Mouse (Mus musculus): ENCODE measurements around the gene Marveld1.
A peak's percentile ranks its signal among the peaks of the same experiment; 100 is the strongest.

The Marveld1 gene

GRCm38 (mm10) chr19:42139724-42140517 lies 7.3 kb upstream of the Marveld1 start:
- DNase-seq (ENCODE audit: extremely low spot score) = no peak

GRCm38 (mm10) chr19:42141998-42142397 lies 5.2 kb upstream of the Marveld1 start:
- DNase-seq (ENCODE audit: extremely low spot score) = no peak

DNA sequence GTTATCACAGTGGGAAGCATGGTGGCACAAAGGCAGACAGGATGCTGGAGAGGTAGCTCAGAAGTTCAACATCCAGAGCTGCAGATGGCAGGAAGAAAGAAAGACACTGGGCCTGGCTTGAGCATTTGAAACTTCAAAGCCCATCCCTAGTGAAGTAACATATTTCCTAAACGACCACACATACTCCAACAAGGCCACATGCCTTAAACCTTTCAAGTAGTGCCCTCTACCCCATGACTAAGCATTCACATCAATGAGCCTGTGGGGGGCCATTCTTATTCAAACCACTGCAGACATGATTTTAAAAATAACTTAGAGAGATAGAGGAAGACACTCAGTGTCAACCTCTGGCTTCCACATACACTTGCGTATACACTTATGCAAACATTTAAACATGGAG lies 4.4 kb upstream of the Marveld1 start:
- DNase-seq (ENCODE audit: extremely low spot score) = no peak

GRCm38 (mm10) chr19:42144067-42144466 lies 3.1 kb upstream of the Marveld1 start:
- no peak for DNase-seq (ENCODE audit: extremely low spot score)

DNA sequence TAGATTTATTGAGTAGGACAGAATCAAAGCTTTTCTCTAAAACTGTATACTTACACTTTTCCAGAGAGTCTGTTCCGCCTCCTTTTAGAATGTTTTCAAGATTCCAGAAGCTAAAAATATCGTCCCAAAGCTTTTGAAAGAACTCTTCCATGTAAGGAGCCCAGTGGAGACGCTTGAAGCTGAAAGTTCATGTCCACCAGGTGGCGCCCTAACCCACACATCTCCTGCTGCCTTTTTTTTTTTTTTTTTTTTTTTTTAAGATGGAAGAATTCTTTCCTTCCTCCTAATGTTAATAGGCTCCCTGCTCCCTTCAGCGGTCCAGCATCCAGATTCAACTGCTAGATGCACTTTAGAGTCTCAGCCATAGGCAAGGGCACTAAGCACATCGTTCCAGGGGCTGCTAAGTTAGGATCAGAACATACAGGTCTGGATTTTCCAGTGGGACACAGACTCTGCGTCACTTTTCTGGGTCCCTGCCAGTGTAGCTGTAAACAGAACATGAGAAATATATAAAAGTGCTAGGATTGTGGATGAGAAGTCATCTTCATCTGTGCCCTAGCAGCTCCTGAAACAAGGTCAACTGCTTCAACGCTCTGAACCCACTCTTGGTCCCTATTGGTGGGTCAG lies 2.5 kb upstream of the Marveld1 start:
- DNase-seq (ENCODE audit: extremely low spot score) = peak; percentile 74

GRCm38 (mm10) chr19:42145210-42145609 lies 2.0 kb upstream of the Marveld1 start:
- no peak for DNase-seq (ENCODE audit: extremely low spot score)

- DNase-seq (ENCODE audit: extremely low spot score) = no peak
Observed at GRCm38 (mm10) chr19:42145731-42146130, 1.5 kb upstream of the Marveld1 start.

DNA sequence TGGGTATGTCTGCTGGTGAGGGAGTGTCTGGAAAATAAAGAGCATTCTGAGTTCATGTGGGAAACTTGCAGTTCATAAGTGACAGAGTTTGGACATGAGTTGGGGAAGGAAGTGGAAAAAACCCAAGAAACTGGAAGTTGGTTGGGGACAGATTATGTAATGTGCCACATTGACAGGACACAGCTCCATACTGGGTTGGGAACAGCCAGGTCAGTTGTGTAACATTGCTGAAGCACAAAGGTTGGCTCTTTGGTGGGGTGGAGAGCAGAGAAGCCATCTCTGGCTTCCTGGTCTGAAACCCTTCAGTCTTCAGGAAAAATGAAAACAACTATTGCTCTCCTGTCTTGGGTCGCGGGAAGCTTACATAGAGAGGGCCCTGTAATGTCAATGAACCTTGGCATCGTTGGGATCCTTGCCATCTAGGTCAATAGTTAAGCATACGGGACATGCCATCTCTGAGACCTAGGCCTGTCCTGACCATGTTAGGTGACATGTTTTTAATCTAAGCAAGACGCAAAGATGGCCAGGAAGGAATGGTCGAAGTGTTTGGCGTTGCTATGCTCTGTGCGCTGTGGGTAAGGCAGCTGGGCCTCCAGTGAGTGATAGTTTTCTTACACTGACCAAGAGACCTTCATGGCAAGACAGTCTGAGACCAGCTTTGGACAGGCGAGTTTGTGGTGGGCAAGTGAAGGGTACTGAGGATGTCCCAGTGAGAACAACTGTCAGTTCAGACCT lies 757 bp upstream of the Marveld1 start:
- no peak for DNase-seq (ENCODE audit: extremely low spot score)

DNA sequence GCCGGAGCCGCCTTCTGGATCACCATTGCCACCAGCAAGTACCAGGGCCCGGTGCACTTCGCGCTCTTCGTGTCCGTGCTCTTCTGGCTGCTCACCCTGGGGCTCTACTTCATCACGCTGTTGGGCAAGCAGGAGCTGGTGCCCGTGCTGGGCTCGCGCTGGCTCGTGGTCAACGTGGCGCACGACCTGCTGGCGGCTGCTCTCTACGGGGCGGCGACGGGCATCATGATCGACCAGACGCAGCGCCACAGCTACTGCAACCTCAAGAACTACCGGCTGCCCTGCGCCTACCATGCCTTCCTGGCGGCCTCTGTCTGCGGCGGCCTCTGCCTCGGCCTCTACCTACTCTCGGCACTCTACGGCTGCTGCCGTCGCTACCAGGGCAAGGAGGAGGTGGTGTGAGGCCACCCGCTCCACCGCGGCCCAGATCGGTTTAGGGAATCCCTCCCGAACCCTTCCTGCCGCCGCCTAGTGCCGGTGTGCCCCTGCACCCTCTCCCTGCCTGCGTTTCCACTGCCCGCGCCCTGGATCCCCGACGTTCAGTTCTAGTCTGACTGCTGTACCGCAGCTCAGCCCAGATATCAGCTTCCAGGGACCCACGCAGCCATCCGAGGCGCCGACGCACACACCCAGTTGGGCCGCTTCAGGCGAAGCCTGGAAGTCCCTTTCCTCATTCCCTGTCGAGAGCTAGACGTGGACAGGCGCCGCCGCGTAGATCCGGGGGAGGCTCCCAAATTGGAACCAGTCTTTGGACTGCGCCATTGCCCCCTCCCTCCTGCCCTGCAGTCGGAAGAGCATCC lies 769 bp downstream of the Marveld1 start:
- peak; percentile 69 for DNase-seq (ENCODE audit: extremely low spot score)

DNA sequence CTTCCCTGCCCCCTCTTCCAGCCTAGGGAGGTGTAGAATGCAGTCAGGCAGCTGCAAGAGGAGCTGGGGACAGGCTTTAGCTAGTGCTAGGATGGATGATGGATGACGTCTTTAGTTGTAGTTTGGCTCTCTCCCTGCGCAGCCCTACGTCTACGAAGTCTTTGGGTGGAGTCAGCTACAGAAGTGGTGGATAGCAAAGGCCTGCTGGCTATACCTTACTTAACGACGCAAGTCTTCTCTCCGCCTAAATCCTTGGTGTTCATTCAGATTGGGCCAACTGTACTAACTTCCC lies 1.3 kb downstream of the Marveld1 start:
- DNase-seq (ENCODE audit: extremely low spot score) = no peak

DNA sequence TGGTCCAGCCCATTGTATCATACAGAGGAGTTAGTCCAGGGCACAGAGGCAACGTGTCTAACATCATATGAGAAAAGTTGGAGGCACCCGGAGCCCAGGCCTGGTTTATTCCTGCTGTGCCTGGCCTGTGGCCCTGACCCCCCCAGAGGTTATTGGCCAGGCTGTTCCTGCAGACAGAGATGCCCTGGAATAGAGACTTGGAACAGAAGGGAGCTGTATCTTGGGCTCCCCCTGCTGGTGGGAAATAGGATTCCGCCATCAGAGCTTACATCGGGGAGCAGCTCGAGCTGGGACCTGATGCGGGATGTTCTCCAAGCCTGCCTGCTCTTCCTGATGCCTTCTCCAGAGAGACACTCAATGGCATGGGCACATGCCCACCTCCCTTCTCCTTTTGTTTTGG lies 4.8 kb downstream of the Marveld1 start:
- peak; percentile 83 for DNase-seq (ENCODE audit: extremely low spot score)

- no peak for DNase-seq (ENCODE audit: extremely low spot score)
Observed at GRCm38 (mm10) chr19:42157493-42158237, 10.5 kb downstream of the Marveld1 start.

DNA sequence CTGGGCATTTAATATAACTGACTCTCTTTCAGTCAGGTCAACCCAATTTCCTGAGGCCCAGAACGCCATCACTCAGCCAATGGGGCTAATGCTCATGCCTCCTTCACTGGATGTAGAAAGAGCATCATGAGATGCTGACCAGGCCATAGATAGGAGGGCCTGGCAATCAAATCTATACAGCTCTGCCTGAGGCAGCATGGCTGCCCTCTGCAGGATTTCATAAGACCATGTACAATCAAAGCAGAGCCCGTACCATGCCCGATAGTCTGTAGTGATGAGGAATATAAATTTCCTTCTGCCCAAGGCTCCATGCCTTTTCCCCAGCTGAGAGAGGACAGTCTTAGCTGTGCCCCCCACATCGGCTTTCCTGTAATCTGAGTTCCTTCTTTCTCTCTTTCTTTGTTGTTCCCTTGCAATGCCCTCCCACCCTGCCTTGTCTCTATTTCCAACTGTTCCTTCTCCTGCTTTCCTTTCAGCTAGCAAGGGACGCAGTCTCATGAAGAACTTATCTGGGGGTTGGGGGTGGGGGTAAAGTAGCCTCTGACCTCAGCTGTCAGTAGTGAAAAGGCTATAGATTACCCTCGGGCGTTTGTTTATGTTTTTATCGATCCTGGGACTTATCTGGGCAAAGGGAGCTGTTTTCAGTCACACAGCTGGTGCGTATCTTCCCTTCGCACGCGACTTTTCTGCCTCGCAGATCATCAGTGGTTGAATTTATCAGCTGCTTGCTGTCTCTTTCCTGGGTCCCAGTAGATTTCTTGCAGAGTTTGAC lies 11.2 kb downstream of the Marveld1 start:
- DNase-seq (ENCODE audit: extremely low spot score) = no peak

GRCm38 (mm10) chr19:42163764-42164163 lies 16.6 kb downstream of the Marveld1 start, which contains the start of gene Zfyve27:
Gene Zfyve27, plus strand, starts transcription at chr19:42163951.
- DNase-seq (ENCODE audit: extremely low spot score) = no peak

- no peak for DNase-seq (ENCODE audit: extremely low spot score)
Observed at GRCm38 (mm10) chr19:42164188-42164587, 17.0 kb downstream of the Marveld1 start.

- DNase-seq (ENCODE audit: extremely low spot score) = peak; percentile 81
Observed at GRCm38 (mm10) chr19:42166130-42166529, 18.9 kb downstream of the Marveld1 start.

- DNase-seq (ENCODE audit: extremely low spot score) = no peak
Observed at GRCm38 (mm10) chr19:42166766-42167165, 19.6 kb downstream of the Marveld1 start.

DNA sequence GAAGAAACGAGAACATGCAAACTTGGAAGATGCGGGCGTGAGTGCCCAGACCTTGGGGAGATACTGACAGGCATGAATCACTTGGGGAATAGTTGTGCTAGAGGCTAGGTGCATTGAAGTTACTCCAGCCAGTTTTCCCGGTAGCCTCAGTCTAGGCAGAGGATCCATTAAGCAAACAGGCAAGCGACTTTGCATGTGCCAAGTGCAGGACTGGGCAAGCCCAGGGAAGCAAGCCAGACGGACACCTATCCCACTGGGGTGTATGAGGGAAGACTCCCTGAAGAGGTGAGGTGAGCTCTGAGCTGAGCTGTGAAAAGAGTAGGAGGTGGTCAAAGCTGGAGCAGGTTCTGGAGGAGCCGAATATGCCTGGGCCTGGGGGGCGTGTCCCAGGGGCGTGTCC lies 20.3 kb downstream of the Marveld1 start:
- DNase-seq (ENCODE audit: extremely low spot score) = no peak

GRCm38 (mm10) chr19:42169322-42169975 lies 22.2 kb downstream of the Marveld1 start:
- no peak for DNase-seq (ENCODE audit: extremely low spot score)
